In genomic region chr1:136190033-136190432, GRCm38 (mm10) we compare ENCODE assay signal across 21 mouse cellular contexts. TPM values are rescaled to one million over a fixed set of nuclear protein-coding genes. Genes with fewer than 3 reads are reported as not detected.
DNase-seq lines count a peak whose midpoint lies in the region; ATAC-seq and TF ChIP-seq lines count a peak whose summit lies in the region.
"Had no signal": no experiment of that assay in that cellular context is flagged by ENCODE, and none has a peak within 500 bp of the region (broad histone marks: within the 10 kb centered on the region; RNA-seq: fewer than 3 reads in every experiment).

No protein-coding gene starts in this region.

- no peaks in the 10 kb centered on the region for H3K27me3 ChIP-seq in intestine, embryonic 15.5 days (replicated peaks)
- H3K27me3 ChIP-seq in intestine, embryonic 16.5 days (replicated peaks; ENCODE audit: control insufficient read depth, insufficient read depth, low read length), result no peaks in the 10 kb centered on the region
- no peaks in the 10 kb centered on the region for H3K27me3 ChIP-seq in small intestine, adult 2 months (ENCODE audit: control insufficient read depth, insufficient read depth, low read length)
- H3K27me3 ChIP-seq in kidney, adult 2 months (replicated peaks; ENCODE audit: control insufficient read depth, insufficient read depth, low read length), result no peaks in the 10 kb centered on the region
- H3K27me3 ChIP-seq: embryonic facial prominence, embryonic 12.5 days; forebrain, embryonic 13.5 days; forebrain, embryonic 15.5 days had no signal

- TF ChIP-seq POLR2A in small intestine, adult 2 months (IDR thresholded peaks at IDR 0.05; ENCODE audit: low read depth, low read length), result no peak
- no peak for TF ChIP-seq POLR2A in kidney, adult 2 months (IDR thresholded peaks at IDR 0.05; ENCODE audit: low read depth, low read length)

- H3K27ac ChIP-seq in intestine, embryonic 15.5 days, result no peak overlapping the region
- H3K27ac ChIP-seq in intestine, embryonic 16.5 days (ENCODE audit: low read length), result no peak overlapping the region
- peak overlapping the region; percentile 29; the same call in 1 of the 2 replicates for H3K27ac ChIP-seq in small intestine, adult 2 months (ENCODE audit: insufficient read depth, low read depth, low read length)
- H3K27ac ChIP-seq in kidney, adult 2 months (ENCODE audit: insufficient read depth, low read depth, low read length), result no peak overlapping the region
- H3K27ac ChIP-seq: embryonic facial prominence, embryonic 10.5 days; embryonic facial prominence, embryonic 12.5 days; forebrain, embryonic 13.5 days; forebrain, embryonic 15.5 days had no signal

- H3K4me3 ChIP-seq in intestine, embryonic 15.5 days (replicated peaks), result no peak overlapping the region
- H3K4me3 ChIP-seq in intestine, embryonic 16.5 days (ENCODE audit: low read length), result no peak overlapping the region
- no peak overlapping the region for H3K4me3 ChIP-seq in small intestine, adult 2 months (ENCODE audit: low read depth, low read length)
- H3K4me3 ChIP-seq in kidney, adult 2 months (ENCODE audit: insufficient read depth, low read depth, low read length), result no peak overlapping the region
- H3K4me3 ChIP-seq: embryonic facial prominence, embryonic 10.5 days; embryonic facial prominence, embryonic 12.5 days; forebrain, embryonic 13.5 days; forebrain, embryonic 15.5 days had no signal

- H3K4me1 ChIP-seq in intestine, embryonic 15.5 days (replicated peaks), result no peaks in the 10 kb centered on the region
- peaks cover 5% of the 10 kb centered on the region; the same call in 1 of the 2 replicates for H3K4me1 ChIP-seq in intestine, embryonic 16.5 days (ENCODE audit: control insufficient read depth, insufficient read depth, low read length)
- H3K4me1 ChIP-seq in small intestine, adult 2 months (ENCODE audit: control insufficient read depth, insufficient read depth, insufficient read length, low read length), result peaks cover 8% of the 10 kb centered on the region; the same call in 1 of the 2 replicates
- no peaks in the 10 kb centered on the region for H3K4me1 ChIP-seq in kidney, adult 2 months (ENCODE audit: control insufficient read depth, insufficient read depth, low read length)
- H3K4me1 ChIP-seq: embryonic facial prominence, embryonic 10.5 days; embryonic facial prominence, embryonic 12.5 days; forebrain, embryonic 13.5 days; forebrain, embryonic 15.5 days had no signal

- H3K9ac ChIP-seq in intestine, embryonic 15.5 days, result no peak overlapping the region
- no peak overlapping the region for H3K9ac ChIP-seq in intestine, embryonic 16.5 days (ENCODE audit: low read depth, low read length)
- H3K9ac ChIP-seq: embryonic facial prominence, embryonic 12.5 days; forebrain, embryonic 13.5 days; forebrain, embryonic 15.5 days; forebrain, postnatal 0 days had no signal

- no peak overlapping the region for H3K4me2 ChIP-seq in intestine, embryonic 15.5 days (replicated peaks)
- H3K4me2 ChIP-seq in intestine, embryonic 16.5 days (ENCODE audit: low read depth, low read length), result no peak overlapping the region
- H3K4me2 ChIP-seq: embryonic facial prominence, embryonic 12.5 days; forebrain, embryonic 13.5 days; forebrain, embryonic 15.5 days had no signal

- peak; percentile 74 for ATAC-seq in intestine, embryonic 15.5 days
- peak; percentile 92 for ATAC-seq in intestine, embryonic 16.5 days
- ATAC-seq: activated CD4-positive, CD25-positive, alpha-beta regulatory T cell, adult 4 months; forebrain, embryonic 13.5 days; forebrain, embryonic 15.5 days; forebrain, postnatal 0 days had no signal

- DNase-seq in kidney, adult 2 months, result no peak
- no peak for DNase-seq in T-cell, adult 2 months (ENCODE audit: low spot score)
- DNase-seq: adrenal gland, adult 8-10 months; adrenal gland, postnatal 14 days; adrenal gland, postnatal 36 days; cerebellum, adult 11-12 months; cerebellum, adult 2 months; cerebellum, adult 9-10 months; cerebellum, postnatal 10 days; cerebellum, postnatal 25 days; forebrain, postnatal 0 days had no signal

- no peaks in the 10 kb centered on the region for H3K36me3 ChIP-seq in intestine, embryonic 15.5 days
- no peaks in the 10 kb centered on the region for H3K36me3 ChIP-seq in intestine, embryonic 16.5 days (ENCODE audit: control insufficient read depth, insufficient read depth, low read length)
- H3K36me3 ChIP-seq in small intestine, adult 2 months (ENCODE audit: control insufficient read depth, insufficient read depth, low read length), result peaks cover 4% of the 10 kb centered on the region
- H3K36me3 ChIP-seq in kidney, adult 2 months (ENCODE audit: control insufficient read depth, insufficient read depth, low read length), result no peaks in the 10 kb centered on the region
- H3K36me3 ChIP-seq: embryonic facial prominence, embryonic 10.5 days; embryonic facial prominence, embryonic 12.5 days; forebrain, embryonic 15.5 days had no signal

- no peak for TF ChIP-seq CTCF in small intestine, adult 2 months (IDR thresholded peaks at IDR 0.05; ENCODE audit: extremely low read depth, insufficient read length, insufficient replicate concordance, low read depth, low read length)
- TF ChIP-seq CTCF in kidney, adult 2 months (conservative IDR thresholded peaks at IDR 0.05; ENCODE audit: insufficient read depth, insufficient read length, low read depth, low read length), result no peak

- H3K9me3 ChIP-seq in intestine, embryonic 15.5 days, result no peaks in the 10 kb centered on the region
- H3K9me3 ChIP-seq in intestine, embryonic 16.5 days (ENCODE audit: control insufficient read depth, low read length), result no peaks in the 10 kb centered on the region
- H3K9me3 ChIP-seq: embryonic facial prominence, embryonic 10.5 days; embryonic facial prominence, embryonic 12.5 days; forebrain, embryonic 13.5 days; forebrain, embryonic 15.5 days had no signal

- WGBS in intestine, embryonic 15.5 days, result 80% methylated on average over 5 of the region's 5 CpGs
- 73% methylated on average over 5 of the region's 5 CpGs for WGBS in intestine, embryonic 16.5 days
- WGBS in small intestine, adult 2 months, result 56% methylated on average over 5 of the region's 5 CpGs
- WGBS in kidney, adult 2 months, result 94% methylated on average over 5 of the region's 5 CpGs

RNA-seq across cellular contexts. Expression of gene Mroh3, which starts 22.6 kb away (rescaled TPM):
- polyA plus RNA-seq in intestine, embryonic 15.5 days (2015; fragmentation: Nextera tagmentation; extraction: Ambion mirVana), result 0.10 and 0.63 TPM in 2 replicates
- 0.28 and 0.56 TPM in 2 replicates for polyA plus RNA-seq in intestine, embryonic 16.5 days (2015; fragmentation: Nextera tagmentation; extraction: Ambion mirVana)
- 1.1 and 2.2 TPM in 2 replicates for polyA plus RNA-seq in small intestine, adult 2 months (2012; rRNA removed)
- 0.10 and 0.44 TPM in 2 replicates for polyA plus RNA-seq in kidney, adult 2 months (2012; rRNA removed)
- polyA plus RNA-seq: activated CD4-positive, CD25-positive, alpha-beta regulatory T cell, adult 4 months; C2C12; embryonic facial prominence, embryonic 14.5 days; forebrain, embryonic 13.5 days; forebrain, embryonic 15.5 days; forebrain, postnatal 0 days had no signal

RNA-seq across cellular contexts. Expression of gene Inava, which starts 44.0 kb away (rescaled TPM):
- 29.2 and 30.0 TPM in 2 replicates for polyA plus RNA-seq in intestine, embryonic 15.5 days (2015; fragmentation: Nextera tagmentation; extraction: Ambion mirVana)
- polyA plus RNA-seq in intestine, embryonic 16.5 days (2015; fragmentation: Nextera tagmentation; extraction: Ambion mirVana), result 32.6 and 33.4 TPM in 2 replicates
- polyA plus RNA-seq in small intestine, adult 2 months (2012; rRNA removed), result 35.2 and 55.9 TPM in 2 replicates
- 10.5 and 13.5 TPM in 2 replicates for polyA plus RNA-seq in kidney, adult 2 months (2012; rRNA removed)
- polyA plus RNA-seq: activated CD4-positive, CD25-positive, alpha-beta regulatory T cell, adult 4 months had no signal

RNA-seq across cellular contexts. Expression of gene Kif21b, which starts 58.8 kb away (rescaled TPM):
- polyA plus RNA-seq in intestine, embryonic 15.5 days (2015; fragmentation: Nextera tagmentation; extraction: Ambion mirVana), result 4.1 and 5.9 TPM in 2 replicates
- 4.3 and 4.8 TPM in 2 replicates for polyA plus RNA-seq in intestine, embryonic 16.5 days (2015; fragmentation: Nextera tagmentation; extraction: Ambion mirVana)
- polyA plus RNA-seq in small intestine, adult 2 months (2012; rRNA removed), result 12.4 and 28.6 TPM in 2 replicates
- 1.3 and 4.2 TPM in 2 replicates for polyA plus RNA-seq in kidney, adult 2 months (2012; rRNA removed)
